Mouse (Mus musculus) left cerebral cortex, adult 8-10 months (tissue): Measurements from ENCODE around the gene Cry1. TPM values are rescaled to one million over a fixed set of nuclear protein-coding genes. Genes with fewer than 3 reads are reported as not detected.

Source experiments
- DNase-seq, 2 experiments: peaks; one replicate each; pipeline ENCODE4 v3.0.0; 2022; ENCODE audit warnings: low spot score in 2 of 2
- total RNA-seq, 4 experiments: library from RNA; stranded (reverse); gene quantifications; 2 replicates each; pipeline ENCODE4 v1.2.4; 2022

The Cry1 gene
- total RNA-seq: 10 to 100 TPM; 15.6 to 24.6 (median 19.7) TPM

DNA sequence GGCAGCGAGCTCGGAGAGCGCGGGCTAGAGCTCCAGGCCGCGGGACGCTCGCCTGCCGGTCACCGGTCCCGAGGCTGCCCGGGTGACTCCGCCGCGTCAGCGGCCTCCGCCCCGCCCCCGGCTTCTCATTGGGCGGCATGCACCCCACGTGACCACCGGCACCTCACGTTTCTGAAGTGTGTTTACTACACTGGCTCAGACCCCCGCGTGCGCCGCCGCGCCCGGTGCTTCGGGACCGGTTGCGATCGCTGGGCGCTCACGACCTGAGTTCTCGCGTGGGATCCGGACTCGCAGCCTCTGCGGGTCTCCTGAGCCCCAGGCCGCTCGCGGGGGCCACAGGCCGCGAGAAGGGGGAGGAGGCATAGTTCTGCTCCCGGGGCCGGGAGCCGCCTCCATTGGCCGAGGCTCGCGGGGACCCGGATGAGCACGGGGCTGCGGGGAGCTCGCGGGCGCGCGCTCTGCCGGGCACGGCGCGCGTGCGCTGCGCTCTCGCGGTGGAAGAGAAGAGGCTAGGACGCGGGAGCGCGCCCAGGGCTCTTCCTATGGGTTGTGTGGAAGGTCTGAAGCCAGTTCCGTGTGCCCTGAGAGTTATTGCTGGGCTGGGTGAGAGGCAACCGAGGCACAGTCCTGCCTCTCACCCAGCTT, at the start of gene Cry1:
Gene Cry1 (minus strand): TSS at position 101 of the 645 bp plus-strand sequence.
- DNase-seq: peak; percentile 96 to 98

DNA sequence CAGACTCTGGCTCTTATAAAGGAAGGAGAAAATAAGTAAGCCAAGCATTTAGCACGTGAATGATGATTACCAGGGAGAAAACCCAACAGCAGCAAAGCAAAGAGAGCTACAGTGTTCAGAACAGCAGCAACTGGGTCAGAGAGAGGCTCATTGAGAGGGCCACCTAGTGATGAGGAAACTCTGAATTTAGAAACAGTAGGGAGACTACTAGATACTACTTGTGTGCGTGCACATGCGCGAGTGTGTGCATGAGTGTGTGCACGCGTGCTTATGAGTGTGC, 36.8 kb upstream of the Cry1 start:
- DNase-seq: peak; percentile 6 to 17

DNA sequence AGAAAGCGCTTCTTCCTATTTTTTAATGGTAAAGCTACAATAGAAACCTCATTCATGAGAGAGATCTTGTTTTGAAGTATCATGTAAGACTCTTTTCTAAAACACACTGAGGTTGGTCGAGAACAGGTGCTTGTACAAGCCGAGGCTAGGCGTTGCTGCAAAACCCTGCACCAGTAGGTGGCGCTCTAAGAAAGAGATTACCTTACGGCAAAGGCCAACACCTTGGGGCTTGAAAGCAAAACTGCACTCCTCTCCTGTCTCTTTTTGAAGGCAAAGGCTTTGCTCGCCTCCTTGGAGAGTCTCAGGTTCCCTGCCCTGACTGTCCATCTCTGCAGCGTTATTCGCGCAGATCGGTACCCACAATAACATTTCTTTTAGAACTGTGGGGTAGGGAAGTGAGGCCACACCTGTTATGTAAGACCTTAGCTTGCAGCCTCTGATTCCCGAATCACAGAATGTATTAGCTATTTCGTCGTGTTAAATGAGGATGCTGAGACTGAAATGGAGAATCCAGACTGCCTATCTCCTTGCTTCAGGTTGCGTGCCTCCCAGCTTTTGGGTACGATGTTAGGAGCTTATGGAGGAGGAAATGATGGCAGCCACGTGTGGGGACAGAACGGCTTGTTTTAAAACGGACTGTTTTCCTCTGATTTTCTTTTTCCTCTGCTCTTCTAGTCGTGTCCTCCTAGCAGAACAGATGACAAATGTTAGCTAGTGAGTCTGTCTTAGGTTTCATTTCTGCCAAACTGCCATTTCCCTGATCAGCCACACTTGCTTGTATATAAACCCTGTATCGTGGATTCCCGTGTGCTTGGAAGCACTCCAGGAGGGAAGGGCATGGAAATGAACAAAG, 36.3 kb upstream of the Cry1 start:
- peak; percentile 72 to 94 for DNase-seq

DNA sequence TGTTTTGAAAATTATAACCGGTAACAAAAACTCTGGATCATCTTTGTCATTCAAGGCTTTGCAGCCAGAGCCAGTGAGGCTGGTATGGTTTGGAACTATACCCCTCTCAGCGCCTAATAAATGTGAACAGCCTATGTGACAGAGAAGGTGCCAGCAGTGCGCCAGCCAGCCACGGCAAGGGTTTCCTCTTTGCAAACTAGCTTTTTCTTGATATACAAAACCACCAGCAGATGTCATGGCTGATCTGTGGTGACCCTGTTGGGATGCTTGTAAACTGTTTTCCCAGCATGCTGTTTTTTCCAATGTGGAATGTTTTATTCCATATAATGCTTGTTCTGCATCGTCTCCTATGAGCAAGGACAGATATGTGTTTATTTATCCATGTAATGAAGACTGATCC, 30.0 kb upstream of the Cry1 start:
- no peak for DNase-seq

DNA sequence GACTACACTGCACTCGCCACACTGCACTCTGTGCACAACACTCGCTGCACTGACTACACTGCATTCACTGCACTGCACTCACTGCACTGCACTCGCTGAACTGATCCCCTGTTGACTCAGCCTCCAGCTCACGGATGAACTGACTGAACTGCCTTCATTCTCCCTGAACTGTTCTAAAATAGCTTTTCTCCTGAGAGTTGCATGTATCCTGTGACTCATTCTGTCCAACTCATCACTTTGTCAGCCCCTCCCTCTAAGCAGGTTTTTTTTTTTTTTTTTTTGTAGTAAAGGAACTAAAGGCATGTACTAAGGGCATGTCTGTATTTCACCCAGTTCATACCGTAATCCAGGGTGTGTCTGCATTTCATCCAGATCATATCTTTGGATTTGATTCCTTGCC, 26.8 kb upstream of the Cry1 start:
- no peak for DNase-seq

DNA sequence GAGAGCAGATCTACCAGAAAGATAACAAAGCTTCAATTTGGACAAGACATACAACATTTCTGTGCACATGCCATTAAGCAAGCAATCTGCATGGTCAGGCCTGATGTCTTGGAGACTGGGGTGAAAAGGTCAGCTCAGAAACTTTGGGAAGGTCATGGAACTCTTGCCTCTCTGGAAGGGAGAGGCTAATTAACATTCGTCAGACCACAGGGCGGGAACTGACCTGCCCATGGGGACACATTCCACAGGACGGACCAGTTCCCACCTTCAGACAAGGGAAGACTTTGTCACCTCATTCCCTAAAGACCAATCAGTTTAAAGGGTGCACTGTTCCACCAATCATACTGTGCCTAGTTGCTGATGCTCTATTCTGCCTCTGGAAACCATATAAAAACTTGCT, 25.3 kb upstream of the Cry1 start:
- DNase-seq: no peak

DNA sequence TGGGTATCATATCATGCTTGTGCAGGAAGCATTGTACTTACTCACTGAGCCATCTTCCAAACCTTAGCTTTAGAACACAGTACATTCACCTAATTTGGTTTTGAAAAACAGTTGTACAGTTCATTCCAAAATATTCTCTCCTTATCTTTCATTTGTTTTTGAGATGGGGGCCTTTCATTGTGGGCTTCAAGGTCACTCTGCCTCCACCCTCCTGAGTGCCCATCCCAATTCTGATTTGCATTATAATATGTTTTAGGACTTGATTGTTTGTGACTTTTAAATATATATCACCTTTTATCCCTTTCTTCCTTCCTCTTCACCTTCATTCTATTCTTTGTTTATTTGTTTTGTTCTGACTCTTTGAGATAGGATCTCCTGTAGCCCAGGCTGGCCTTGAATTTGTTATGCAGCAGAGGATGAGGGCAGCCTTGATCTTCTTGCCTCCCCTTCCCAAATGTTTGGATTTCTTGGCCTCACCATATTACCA, 24.3 kb upstream of the Cry1 start:
- no peak for DNase-seq

DNA sequence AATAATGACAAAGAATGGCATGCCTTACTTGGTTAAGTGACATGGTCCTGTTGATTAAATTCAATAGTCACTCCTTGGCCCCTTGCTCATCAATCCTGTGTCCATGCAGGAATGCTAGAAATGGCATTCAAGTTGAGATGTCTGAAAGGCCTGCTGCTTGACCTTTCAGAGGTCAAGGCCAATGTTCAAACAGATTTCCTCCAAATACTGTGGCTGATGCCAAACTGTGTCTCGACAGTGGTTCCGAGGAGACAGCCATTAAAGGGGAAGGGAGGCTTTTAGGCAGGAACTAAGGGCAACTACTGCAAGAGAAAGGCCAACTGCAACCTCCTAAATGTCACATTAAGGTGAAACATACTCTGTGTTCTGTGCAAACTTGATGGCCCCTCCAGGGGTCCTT, 20.5 kb upstream of the Cry1 start:
- DNase-seq: no peak

DNA sequence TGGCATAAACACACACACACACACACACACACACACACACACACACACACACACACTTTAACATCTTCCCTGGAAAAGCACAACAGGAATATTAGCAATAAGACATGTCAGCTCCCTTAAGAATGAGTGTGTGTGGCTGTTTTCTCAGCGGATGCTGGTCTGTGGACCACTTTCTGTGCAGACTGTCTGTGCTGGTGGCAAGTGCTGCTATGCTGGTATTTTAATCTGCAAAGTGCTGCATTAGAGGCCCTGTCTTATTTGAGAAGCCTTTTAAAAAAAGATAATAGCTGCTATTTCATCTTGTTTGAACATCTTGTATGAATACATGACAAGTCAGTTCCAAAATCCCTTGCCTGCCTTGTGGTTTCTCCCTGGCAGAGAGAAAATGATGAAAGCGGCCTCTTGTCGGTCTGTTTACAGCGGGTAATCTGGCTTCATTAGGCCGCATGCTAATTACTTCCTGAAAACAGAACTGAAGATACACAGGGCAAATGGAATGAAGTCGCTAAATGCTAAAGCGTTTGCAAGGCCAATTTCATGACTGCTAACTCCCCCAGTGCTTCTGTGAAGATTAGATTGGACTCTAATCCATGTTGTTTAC, 19.5 kb upstream of the Cry1 start:
- no peak for DNase-seq

DNA sequence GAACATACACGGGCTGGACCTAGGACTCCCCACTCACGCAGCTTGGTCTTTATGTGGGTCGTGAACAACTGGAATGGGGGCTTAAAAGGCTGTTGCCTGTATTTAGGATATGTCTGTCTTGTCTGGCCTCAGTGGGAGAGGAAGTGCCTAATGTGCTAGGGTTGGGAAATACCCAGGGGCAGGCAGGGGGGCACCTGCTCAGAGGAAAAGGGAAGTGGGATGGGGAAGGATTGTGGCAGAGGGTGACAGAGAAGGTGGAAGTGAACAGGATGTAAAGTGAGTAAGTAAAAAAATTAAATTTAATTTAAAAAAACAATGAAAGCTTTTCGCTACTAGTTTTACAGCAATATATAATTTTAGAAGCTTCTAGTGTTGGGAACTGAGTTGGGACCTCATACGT, 9.7 kb upstream of the Cry1 start:
- DNase-seq: no peak

DNA sequence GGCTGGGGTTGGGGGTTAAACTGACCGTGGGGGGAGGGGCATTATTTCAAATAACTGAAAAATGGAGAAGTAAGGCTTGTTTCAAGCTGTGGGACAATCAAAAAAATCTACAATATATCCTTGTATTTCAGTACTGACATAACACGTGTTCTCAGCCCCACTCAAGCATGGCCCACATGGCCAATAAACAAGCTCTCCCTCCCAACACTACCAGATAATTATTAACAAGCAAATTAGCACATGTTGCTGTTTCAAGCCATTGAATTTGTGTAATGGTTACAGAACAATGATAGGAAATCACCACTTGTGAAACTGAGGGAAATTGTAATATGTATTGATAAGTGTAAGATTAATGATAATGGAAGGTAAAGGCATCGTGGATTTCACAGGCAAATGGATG, 8.5 kb upstream of the Cry1 start:
- no peak for DNase-seq

DNA sequence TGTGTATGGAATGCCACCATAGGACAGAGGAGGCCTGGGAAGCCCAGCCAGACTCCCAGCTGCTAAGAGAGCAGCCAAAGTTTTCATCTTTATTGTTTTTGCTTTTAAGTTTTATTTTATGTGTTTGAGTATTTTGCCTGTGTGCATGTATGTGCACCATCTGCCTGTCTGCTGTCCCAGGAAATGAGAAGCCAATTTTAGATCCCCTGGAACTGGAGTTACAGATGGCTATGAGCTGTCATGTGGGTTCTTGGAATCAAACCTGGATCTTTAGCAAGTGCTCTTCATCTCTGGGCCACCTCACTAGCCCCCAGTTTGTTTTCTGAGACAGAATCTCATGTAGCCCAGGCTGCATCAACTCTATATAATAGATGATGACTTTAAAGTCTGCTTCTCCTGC, 5.8 kb upstream of the Cry1 start:
- no peak for DNase-seq

DNA sequence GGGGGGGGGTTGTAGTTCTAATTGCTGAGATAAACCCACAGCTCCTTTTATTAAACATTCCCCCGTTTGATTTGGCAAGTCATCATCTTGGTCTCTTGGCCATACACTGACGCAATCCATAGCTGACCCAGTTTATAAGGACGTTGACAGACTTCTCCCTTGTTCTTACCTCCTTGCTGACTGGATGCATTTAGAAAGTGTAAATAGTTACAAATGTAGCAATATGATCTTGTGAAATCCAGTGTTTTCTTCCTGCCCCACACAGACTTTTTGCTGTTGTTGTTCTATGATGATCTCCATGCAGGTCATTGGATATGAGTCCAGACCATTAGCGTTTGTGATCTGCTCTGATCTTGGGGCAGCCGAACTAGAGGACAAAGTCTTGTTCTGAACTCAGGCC, 5.1 kb upstream of the Cry1 start:
- DNase-seq: no peak

DNA sequence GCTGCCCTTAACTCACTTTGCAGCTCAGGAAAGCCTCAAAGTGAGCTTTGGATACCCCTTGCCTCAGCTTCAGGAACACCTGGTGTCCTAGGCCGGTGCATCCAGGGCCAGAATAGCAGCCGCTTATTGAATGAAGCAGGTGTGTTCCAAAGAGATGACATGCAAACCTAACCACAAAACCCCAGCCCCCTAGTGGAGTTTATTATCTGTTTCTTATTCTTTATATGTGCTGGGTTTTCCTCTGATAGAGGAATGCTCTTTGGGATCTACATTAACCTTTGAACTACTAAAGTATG, 1.6 kb upstream of the Cry1 start:
- DNase-seq: no peak

DNA sequence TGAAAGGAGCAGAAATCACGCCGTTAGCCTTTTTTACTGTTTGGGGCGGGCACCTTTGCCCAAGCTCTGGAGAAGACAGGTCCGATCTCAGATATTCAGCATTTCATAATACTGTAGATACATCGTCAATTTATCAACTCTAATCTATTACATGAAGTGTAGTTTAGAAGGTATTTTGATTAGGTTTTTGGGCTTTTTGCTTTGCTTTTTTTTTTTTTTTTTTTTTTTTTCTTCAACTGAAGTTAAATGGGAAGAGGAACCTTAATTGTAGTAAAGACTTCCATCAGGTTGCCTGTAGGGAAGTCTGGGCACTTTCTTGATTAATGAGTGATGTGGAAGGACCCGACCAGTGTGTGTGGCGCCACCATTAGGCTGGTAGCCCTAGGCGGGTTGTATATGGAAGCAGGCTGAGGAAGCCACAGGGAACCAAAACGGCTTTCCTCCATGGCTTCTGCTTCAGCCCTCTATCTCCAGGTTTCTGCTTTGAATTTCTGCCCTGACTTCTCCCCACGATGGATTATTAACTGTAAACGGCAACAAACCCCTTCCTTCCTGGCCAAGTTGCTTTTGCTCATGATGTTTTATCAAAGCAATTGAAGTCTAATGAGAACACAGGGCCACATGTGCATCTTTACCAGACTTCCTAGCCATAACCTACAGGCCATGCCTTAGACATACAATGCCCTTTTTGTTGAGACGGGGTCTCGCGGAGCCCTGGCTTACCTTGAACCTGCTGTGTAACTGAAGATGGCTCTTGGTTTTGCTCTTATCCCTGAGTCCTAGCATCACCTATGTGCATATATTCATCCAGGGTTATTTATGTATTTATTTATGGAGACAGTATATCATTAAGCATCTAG, 1.0 kb upstream of the Cry1 start:
- DNase-seq: no peak

DNA sequence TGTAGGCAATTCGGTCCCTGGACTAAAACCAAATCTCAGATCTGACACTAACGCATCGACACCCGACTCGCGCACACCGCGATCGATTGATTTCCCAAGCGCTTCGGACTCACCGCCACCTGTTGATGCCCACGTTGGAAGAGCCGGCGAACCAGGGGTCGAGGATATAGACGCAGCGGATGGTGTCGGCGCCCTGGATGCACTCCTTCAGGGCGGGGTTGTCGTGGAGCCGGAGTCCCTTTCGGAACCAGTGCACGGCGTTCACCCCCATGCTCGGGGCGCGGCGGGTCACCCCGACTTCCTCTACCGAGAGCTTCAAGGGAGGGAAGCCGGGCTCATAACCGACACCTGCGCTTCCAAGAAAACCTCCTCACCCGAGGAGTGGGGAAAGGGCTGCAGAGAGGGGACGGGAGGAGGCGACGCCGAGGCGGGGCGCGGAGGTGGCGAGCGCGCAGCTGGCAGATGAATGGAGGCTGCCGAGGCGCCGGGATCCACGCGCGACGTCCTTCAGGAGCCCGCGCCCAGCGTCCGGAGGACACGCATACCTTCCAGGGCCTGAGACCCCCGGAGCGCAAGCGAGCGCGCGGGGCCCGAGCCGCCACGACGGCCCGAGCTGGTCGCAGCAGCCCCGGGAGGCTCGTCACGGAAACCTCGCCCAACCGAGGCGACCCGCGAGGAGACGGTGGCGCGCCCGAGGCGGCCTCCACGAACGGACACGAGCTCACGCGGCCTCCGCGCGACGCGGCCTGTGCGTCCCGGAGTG, 482 bp downstream of the Cry1 start:
- DNase-seq: peak; percentile 32 to 38

DNA sequence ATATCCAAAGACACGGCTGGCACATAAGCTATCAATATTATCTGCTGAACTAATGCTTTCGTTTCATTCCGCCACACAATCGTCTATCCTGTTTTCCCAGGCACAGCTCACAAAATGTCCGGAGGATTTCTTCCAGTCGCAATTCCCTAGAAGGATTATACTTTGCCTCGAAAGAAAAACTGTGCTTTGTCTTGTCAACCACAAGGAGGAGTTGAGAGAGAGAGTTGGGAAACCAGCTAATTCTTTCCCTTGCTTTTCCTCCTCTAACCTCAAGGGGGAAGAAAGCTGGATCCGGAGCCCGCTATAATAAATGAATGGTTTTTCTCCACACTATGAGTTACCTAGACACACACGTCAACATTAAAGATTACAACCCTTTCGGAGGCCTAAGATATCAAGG, 1.2 kb downstream of the Cry1 start:
- peak; percentile 25 to 29 for DNase-seq

DNA sequence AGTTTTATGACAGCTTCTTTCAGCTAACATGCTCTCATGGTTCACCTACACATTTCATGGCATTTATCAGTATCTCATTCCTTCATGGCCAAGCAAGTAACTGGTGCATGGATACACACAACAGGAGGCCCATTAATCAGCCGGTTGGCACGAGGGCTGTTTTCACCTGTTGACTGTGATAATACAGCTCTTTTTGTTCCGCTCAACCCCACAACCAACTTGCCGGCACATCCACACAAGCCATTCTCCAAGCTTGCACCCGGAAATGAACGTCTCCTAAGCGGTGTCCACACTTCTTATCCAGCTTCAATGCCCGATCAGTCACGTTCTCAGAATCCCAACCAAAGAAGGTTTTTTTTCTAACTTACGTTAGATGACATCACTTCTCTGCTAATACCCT, 2.1 kb downstream of the Cry1 start:
- no peak for DNase-seq

DNA sequence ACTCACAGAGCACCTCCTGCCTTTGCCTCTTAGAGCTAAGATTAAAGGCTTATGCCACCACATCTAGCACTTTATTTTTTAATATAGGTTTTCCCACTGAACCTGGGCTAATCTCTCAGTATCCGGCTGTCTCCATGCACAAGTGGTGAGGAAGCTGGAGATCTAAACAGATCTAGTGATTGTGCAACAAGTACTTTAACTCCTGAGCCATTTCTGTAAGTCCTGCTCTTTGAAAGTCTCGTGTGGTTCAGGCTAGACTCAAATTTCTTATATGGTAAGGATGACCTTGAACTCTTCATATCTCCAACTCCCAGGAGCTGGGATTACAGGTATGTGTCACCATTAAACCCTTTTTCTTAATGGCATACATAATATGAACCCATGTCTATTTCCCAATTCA, 8.2 kb downstream of the Cry1 start:
- no peak for DNase-seq

DNA sequence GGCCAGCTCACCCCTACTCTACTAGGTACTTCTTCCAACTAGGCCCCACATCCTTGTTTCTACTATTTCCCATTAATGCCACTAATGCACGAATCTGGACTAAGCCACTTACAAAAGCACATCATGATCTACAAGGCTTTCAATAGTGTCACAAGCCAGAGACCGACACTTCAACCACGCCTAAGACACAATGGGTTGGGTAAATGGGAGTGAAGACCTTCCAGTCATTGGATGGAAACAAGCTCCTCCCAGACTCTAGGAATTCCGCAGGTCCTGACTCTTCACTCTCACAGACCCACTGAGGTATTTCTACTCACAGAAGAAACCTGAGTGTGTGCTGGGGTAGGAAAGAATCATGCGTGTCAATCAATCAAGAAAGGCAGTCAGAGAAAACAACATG, 19.6 kb downstream of the Cry1 start:
- no peak for DNase-seq

DNA sequence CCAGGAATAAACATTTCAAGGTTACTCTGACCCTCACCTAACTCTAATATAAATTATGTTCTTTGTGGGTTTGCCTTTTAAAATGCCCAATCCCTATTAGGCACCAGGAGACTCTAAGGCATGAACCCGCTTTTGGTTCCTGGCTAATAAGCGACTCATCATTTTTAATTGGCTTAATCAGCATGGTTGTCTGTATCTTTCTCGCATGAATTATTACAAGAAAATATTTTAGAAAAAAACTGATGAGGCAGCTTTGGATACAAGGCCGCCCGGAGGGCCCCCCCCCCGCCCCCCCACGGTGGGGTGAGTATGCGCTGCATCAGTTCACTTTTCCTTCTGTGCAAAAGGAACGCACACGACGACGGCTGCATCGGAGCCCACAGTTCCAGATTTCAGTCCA, 20.1 kb downstream of the Cry1 start:
- DNase-seq: no peak
